Mouse (Mus musculus): ENCODE data around the gene Itga10. TPM values are rescaled to one million over a fixed set of nuclear protein-coding genes. Genes with fewer than 3 reads are reported as not detected.
A peak's percentile ranks its signal among the peaks of the same experiment; 100 is the strongest.
"Not testable (repeated sequence)": the region's sequence is repeated elsewhere in the genome, so short reads cannot be mapped to it uniquely, and the experiment has no call there.

Itga10 gene
- total RNA-seq (2021), result under 1 TPM; 0.62 to 0.69 TPM
- long read RNA-seq, experiment 1, result 0 reads
- long read RNA-seq, experiment 2, result 0 reads

DNA sequence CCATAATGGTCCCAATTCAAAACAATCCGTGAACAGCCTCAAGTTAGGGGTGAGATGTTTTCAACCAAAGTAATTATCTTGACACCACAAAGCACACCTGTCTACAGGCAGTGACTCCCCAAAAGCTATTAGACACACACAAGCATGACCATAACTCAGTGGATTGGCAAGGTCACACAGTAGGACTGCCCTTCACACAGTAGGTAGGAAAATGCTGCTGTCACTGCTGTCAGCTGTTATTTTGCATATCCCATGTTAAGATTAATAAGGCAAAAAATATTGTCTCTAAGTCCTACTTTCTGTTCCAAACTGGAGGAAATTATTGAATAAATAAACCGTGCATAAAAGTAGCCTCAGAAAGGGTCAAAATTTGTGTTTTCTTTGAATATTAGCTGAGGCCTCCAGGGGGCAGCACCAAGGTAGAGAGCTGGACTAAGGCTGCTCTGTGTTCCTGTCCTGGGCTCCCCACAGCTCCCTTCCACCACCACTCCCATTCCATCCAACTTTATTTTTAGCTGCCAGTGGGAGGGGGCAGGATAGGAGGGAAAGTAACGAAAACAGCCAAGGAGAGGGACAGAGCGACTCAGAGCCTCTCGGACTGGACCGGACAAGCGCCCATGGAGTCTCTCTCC, at the start of gene Itga10:
Itga10 (plus strand) TSS at position 567 of the 632 bp plus-strand sequence.
- peak; percentile 44 to 61 for DNase-seq

DNA sequence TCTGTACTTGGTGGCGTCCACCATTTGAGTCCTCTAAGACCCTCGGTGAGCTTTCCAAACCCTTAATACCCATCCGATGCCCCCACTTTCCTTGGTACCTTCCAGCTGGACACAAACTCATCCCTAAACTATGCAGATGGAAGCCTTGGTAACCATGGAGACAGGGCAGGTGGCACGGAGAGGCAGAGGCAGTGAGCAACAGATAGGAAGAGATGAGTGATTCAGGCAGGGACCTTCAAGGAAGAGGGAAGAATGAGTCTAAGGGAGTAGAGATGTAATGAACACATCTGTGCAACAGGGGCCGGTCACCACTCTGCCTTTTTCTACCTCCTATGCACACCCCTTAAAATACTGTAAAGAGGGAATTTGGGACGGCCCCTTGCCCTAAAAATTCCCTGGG, 49.7 kb upstream of the Itga10 start:
- DNase-seq, result no peak

DNA sequence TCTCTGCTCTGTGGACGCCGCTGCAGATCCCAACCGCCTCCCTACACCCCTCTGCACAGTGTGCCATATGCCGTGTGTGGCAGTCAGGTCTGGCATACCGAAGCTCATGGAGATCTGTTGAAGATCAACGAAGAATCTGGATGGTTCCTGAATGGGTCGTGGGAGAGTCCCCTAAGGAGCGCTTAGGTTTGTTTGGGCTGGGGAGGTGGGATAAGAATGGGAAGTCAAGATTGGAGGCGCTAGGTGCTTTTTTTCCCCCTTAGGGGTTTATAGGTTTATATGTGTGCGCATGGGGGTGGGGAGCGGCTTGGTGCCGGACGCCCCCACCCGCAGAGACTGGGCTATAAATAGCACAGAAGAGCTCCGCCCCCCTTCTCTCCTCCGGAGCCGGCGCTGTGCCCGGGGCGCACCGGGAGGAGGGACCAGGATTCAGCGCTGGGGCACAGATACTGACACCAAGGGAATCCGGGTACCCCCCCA, 49.1 kb upstream of the Itga10 start, which contains the start of gene Ankrd34a:
Ankrd34a (plus strand) TSS at position 409 of the 480 bp plus-strand sequence.
- peak; percentile 77 to 79 for DNase-seq

DNA sequence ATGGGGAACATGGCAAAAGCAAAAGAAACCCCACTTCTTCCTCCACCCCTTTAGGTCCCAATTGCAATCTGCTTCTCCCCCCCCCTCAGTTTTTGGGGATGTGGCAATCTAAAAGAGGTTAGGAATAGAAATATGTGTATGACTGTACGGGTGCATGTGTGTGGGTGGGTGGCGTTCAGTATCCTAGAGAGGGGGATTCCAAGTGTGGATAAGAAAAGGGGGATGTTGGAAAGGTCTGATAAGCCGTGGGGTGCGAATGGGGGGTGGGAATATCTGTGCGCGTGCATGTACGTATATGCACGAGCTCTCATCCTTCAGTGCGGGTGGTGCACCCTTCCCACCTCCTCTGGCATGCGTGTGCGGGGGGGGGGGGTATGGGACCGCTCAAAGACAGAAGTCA, 48.5 kb upstream of the Itga10 start:
- DNase-seq, result no peak

DNA sequence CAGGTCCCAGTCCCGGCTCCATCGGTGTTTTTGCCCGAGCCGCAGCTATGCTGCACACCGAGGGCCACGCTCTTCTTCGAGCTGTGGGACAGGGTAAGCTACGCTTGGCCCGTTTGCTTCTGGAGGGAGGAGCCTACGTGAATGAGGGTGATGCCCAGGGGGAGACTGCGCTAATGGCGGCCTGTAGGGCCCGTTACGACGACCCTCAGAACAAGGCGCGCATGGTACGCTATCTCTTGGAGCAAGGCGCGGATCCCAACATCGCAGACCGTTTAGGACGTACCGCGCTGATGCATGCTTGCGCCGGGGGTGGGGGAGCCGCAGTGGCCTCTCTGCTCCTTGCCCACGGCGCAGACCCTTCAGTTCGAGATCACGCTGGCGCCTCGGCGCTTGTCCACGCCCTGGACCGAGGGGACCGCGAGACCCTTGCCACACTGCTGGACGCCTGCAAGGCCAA, 47.9 kb upstream of the Itga10 start:
- DNase-seq, result peak in 1 of 2 experiments; percentile 55

DNA sequence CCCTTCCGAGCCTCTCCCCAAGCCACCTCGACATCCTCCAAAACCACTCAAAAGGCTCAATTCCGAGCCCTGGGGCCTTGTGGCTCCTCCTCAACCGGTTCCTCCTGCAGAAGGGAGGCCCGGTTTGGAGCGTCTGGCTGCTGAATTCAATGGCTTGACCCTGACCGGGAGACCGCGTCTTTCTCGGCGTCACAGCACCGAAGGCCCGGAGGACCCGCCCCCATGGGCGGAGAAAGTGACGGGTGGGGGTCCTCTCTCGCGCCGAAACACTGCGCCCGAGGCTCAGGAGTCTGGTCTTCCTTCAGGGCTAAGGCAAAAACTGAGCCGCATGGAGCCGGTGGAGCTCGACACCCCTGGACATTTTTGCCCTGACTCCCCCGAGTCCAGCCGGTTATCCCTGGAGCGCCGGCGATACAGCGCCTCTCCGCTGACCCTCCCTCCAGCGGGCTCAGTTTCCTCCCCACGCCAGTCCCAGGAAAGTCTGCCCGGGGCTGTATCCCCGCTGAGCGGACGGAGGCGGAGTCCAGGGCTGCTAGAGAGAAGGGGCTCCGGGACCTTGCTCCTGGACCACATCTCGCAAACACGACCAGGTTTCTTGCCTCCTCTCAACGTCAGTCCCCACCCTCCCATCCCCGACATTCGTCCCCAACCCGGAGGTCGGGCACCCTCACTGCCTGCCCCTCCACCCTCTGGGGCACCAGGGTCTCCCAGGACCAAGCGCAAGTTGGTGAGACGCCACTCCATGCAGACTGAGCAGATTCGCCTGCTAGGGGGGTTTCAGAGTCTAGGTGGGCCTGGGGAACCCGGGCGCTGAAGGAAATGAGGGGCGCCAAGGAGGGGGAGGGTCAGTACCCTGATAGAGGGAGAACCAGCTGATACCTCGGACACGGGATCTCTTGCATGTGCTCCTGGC, 47.0 kb upstream of the Itga10 start:
- DNase-seq, result peak; percentile 88 to 89

DNA sequence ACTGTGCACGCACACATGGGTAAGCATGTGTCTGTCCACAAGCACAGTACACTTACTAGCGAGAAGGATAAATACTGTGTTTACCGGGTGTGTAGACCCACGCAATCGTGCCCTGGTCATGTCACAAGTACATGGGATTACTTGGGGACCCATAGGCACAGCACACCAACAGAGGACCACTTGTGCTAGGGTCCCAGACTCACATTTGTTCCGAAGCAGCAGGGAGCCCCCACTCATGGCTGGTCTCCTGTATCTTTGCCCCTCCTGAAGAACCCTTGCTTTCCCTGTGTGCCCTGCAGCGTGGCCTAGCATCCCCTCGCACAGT, 46.4 kb upstream of the Itga10 start:
- no peak for DNase-seq

DNA sequence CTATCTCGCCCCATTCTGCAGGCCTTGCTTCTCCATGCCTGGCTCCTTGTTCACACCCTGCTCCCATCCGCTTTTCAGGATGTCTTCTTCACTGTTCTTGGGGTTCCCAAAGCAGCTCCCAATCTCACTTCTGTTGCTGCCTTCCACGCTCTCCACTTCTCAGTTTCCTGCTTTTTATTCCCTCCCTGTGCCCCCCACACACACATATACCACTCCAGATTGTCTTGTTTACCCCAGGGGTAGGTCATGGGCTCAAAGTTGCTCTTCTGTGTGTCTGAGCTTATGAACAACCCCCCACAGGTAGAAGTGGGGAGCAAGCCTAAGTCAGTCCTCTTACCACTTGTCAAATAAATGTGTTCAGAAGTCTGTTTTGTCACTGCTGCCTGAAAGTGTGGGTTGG, 46.0 kb upstream of the Itga10 start:
- no peak for DNase-seq

DNA sequence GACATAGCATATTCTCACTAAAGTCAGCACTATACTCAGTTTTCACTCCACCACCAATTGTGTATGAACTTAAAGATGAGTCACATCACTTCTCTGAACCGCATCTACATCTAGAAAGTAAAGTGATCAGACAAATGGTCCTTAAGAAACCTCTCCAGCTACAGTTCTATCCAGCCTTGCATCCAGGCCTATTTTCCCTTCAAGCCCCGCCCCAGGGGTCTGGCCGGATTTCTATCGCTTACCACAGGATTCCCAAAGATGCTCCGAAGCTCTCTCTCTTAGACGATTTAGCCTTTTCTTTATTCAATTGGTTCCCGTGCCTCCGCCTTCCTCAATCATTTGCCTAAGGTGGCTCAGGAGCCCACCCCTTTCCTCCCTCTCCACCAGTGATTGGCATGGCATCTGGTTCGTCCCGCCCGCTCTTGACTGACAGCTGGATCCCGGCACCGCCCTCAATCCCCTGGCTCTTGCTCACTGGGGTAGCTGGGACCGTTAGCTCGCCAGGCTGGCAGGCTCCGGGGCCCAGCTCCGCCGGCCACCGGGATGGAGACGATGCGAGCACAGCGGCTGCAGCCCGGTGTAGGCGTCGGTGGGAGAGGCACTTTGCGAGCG, 44.6 kb upstream of the Itga10 start, which contains the start of gene Lix1l:
Lix1l (plus strand) TSS at position 511 of the 612 bp plus-strand sequence.
- peak; percentile 97 to 98 for DNase-seq

DNA sequence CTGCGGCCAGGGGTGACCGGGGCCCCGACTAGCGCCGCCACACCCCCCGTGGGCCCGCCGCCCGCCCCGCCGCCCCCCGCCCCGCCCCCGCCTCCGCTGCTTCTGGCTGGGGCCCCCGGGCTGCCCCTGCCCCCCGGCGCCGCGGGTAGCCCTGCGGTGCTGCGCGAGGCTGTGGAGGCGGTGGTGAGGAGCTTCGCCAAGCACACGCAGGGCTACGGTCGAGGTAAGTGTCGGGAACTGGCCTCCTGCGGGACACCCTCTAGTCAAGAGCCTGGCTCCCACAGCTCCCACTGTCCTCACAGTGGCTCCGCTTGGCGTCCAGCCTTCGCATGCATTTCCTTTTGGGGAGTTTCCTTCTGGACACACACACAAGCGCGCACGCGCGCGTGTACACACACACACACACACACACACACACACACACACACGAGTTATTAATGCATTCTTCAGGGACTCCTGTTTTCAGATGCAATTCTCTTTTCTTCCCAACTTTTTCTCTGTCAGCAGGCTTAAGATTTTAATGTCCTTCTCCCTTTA, 44.1 kb upstream of the Itga10 start:
- peak; percentile 88 to 91 for DNase-seq

DNA sequence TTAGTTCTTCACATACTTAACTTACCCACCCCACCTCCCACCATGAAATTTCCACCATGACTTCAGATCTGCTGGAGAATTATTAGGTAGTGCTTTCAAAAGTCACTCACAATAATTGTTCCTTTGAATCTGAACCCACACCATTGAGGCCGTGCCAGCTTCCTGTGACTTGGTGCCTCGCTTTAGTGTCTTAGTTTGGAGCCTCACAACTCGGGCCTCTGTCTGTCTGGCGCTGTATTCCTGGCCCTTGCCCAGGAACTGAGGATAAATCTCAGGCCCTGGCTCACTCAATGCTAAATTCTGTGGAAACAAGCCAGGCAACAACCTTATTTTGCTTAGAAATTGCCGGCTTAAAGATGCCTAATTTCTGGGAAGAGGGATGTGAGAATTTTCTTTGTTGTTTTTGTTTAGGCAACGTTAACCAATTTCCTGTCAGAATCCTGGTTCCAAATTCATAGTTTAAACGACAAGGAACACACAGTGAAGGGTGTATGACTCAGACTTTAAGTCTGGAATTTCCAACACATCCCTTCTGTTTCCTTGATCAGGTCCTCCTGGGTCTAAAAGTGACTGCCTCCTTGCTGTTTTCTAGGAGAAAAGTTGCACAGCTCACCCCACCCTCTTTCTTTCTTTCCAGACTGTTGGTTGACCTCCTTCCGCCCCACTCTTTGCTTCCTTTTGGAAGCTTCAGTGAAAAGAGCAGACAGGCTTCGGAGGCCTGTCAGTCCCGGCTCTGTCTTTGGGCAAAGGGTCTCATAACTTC, 43.3 kb upstream of the Itga10 start:
- DNase-seq, result peak; percentile 59 to 70

DNA sequence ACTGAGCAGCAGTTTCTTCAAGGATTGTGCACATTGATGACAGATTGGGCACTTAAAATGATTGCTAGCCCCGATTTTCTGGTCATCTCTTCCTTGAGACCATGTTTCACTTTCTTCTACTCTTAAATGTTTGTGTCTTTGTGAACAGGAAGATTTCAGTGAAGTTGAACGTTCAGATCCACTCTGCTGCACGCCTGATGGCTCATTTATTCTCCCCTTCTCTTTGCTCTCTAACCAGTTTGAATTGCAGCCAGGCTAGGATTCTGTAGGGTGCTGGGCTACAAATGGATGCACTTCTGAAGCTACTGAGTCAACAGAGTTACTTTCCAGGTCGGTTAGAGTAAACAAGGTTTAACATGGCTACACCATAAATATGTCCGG, 42.7 kb upstream of the Itga10 start:
- DNase-seq, result no peak

DNA sequence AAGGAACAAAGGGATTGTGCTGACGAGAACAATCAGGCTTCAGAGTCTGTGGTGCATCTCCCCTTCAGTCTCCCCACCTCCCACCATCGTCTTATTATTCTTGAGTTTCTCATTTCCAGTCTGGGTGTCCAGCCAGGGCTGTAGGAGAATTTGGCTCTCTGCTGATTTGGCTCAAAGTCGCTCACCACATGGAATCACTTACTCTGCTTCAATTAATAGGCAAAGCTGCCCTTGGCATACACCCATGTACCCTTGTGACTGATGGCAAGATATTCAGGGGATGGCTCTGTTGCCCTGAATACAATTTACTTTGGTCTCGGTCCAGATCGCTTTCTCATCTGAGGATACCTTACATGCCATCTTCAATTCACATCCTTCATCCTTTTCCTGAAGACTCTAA, 42.1 kb upstream of the Itga10 start:
- DNase-seq, result peak in 1 of 2 experiments; percentile 38

DNA sequence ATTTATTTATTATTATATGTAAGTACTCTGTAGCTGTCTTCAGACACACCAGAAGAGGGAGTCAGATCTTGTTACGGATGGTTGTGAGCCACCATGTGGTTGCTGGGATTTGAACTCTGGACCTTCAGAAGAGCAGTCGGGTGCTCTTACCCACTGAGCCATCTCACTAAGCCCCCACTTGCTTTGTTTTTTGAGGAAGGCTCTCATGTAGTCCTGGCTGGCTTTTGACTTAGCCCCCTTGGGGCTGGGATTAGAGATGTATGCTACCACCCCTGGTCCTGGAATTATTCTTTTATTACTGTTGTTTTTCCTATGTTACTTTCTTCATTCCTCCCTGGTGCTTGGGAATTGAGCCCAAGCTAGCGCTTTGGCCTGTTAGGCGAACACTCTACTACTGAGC, 39.4 kb upstream of the Itga10 start:
- DNase-seq, result not testable (repeated sequence)

DNA sequence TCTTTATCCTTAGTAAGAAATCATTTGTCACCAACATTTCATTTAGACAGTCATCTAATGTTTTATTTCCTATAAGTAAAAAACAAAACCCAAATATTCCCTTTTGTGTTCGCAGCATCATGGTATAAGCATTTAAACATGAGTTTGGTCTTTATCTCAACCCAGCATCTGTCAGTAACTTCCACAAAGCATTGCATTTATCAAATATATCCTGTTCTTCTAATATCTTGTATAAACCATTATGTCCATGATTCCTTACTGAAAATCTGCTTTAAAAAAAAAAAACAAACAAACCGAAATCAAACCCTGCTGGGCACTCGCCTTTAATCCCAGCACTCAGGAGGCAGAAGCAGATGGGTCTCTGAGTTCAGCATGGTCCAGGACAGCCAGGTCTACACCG, 38.8 kb upstream of the Itga10 start:
- no peak for DNase-seq

DNA sequence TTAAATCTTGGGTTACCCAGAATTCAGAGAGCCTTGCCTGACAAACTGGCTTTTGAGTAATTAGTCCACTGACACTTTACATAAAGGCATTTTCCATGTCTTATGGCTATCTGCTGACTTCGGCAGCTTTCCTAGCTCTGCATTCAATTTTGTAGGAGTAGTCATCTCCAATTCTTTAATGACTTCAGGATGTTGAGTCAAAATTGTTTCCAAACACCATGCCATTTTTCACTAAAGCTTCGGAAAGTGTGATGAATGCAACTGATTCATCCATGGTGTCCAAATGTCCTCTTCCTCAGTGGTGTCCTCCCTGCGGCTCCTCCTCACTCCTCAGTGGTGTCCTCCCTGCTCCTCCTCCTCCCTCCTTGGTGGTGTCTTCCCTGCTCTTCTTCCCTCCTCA, 27.4 kb upstream of the Itga10 start:
- DNase-seq, result no peak

DNA sequence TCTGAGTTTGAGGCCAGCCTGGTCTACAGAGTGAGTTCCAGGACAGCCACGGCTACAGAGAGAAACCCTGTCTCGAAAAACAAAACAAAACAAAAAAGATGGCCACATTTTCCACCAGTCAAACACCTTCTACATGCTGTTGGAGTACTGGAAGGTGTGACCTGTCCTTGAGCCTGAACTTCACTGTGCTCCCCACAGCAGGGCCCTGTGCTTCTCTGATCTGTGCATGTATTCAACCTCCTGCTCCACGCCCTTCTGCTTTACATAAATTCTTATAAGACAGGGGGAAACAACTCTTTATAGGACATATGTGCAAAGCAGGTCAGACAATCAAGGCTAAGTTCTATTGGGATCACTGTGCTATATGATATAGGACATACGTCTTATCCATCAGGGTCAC, 22.2 kb upstream of the Itga10 start:
- no peak for DNase-seq

DNA sequence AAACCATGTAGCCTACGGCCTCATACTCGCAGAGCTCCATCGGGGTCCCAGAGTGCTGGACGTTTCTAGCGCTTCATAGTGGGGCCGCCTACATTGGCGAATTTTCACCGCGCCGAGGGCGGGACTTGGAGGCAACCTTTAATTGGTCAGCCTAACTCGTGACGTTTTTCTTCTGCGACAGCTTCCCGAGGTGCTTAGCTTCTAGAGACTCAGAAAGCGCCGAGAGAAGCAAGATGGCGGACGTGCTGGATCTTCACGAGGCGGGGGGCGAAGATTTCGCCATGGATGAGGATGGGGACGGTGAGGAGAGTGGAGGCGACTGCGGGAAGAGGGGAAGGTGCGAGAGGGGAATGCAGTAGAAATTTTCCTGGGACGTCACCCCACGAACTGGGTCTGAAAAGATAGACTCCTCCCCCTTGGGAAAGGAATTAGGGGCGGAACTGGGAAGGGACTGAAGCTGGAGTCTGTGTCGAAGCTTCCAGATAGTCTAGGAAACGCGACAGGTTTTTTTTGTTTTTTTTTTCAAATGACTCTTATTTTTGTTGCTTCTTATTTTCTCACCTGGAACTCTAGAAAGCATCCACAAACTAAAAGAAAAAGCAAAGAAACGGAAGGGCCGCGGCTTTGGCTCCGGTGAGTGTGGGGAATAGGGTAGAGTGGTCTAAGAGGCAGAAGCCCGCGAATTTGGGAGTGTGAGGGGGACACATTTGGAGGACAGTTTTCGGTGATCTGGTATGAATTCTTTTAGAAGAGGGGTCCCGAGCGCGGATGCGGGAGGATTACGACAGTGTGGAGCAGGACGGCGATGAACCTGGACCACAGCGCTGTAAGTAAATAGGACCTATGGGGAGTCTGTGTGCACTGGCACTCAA, 15.4 kb upstream of the Itga10 start, which contains the start of gene Rbm8a:
Rbm8a (plus strand) TSS at position 205 of the 872 bp plus-strand sequence.
- DNase-seq, result peak; percentile 97 to 99

DNA sequence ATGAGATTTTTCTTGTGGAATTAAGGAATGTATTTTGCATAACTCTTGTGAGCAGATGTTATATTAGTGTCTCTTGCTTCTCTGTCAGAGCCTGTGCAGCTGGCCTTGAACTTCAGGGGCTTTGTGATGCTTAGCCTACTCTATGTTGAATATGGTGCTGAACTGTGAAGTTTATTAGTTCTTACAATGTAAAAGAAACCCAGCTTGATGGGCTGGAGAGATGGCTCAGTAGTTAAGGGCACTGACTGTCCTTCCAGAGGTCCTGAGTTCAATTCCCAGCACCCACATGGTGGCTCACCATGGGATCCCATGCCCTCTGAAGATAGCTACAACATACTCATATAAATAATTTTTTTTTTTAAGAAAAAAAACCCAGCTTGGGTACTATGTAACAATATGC, 13.3 kb upstream of the Itga10 start:
- no peak for DNase-seq

DNA sequence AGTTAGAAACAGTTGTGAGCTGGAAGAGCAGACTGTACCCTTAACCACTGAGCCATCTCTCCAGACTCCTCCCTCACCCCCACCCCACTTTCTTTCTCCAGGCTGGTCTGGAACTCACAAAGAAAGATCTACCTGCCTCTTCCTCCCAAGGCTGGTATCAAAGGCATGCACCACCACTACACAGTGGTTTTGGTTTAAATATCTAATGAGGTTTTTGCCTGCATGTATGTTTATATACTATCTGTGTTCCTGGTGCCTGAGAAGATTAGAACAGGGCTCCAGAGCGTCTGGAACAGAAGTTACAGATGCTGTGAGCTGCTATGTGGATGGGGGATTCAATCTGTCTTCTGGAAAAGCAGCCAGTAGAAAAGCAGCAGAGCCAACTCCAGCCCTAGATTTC, 11.4 kb upstream of the Itga10 start:
- no peak for DNase-seq

Measured in heart, adult 18-20 months (tissue).